Mouse (Mus musculus) midbrain, embryonic 11.5 days (tissue): ENCODE measurements around the gene Celsr1. TPM values are rescaled to one million over a fixed set of nuclear protein-coding genes. Genes with fewer than 3 reads are reported as not detected.

Experiments used
- ATAC-seq: fragments of 200-750 bp; cut with Nextera tagmentation; 2 replicates; pipeline ENCODE4 v1.8.0; 2017; ENCODE audit warnings: moderate TSS enrichment, moderate library complexity; ENCODE audit not compliant: low FRiP score
- DNase-seq: peaks from one replicate; pipeline ENCODE4 v3.0.0; 2015; ENCODE audit warnings: low spot score; ENCODE audit errors: missing footprints
- H3K27ac ChIP-seq: fragments of 300-500 bp; sonication (generic); 2 replicates; pipeline ENCODE4 v1.5.1; 2014; ENCODE audit warnings: low read depth, low read length
- H3K27me3 ChIP-seq: fragments of 300-500 bp; sonication (generic); 2 replicates; pipeline ENCODE4 v1.6.1; 2014; ENCODE audit warnings: mild to moderate bottlenecking, low read length, moderate library complexity, mixed read lengths; ENCODE audit not compliant: control insufficient read depth, insufficient read depth
- H3K36me3 ChIP-seq: fragments of 300-500 bp; sonication (generic); 2 replicates; pipeline ENCODE4 v1.6.1; 2014; ENCODE audit warnings: mild to moderate bottlenecking, low read length, moderate library complexity, mixed read lengths; ENCODE audit not compliant: control insufficient read depth, insufficient read depth
- H3K4me1 ChIP-seq: fragments of 300-500 bp; sonication (generic); 2 replicates; pipeline ENCODE4 v1.6.1; 2014; ENCODE audit warnings: low read length; ENCODE audit not compliant: control insufficient read depth, insufficient read depth
- H3K4me2 ChIP-seq: fragments of 300-500 bp; sonication (generic); 2 replicates; pipeline ENCODE4 v1.6.1; 2014; ENCODE audit warnings: mild to moderate bottlenecking, moderate library complexity
- H3K4me3 ChIP-seq: fragments of 300-500 bp; sonication (generic); 2 replicates; pipeline ENCODE4 v1.5.1; 2014; ENCODE audit warnings: low read depth, low read length
- H3K9ac ChIP-seq: fragments of 300-500 bp; sonication (generic); 2 replicates; pipeline ENCODE4 v1.6.1; 2014; ENCODE audit warnings: low read length
- H3K9me3 ChIP-seq: fragments of 300-500 bp; sonication (generic); 2 replicates; pipeline ENCODE4 v1.6.1; 2016; ENCODE audit warnings: low read length; ENCODE audit not compliant: control insufficient read depth
- WGBS: fragments of 180-500 bp; shearing (Covaris S2); extraction: QIAGEN DNeasy Blood & Tissue Kit; methylation state at CpG from one replicate; pipeline ENCODE4 v1.1.7; 2014; 5-methylcytosine and 5-hydroxymethylcytosine counted together
- polyA plus RNA-seq: library from polyadenylated mRNA; unstranded; fragments of >200 nt; fragmentation: Nextera tagmentation; extraction: Ambion mirVana; gene quantifications from 2 replicates; pipeline ENCODE4 v1.2.1, GENCODE M21; 2014

Gene Celsr1
- polyA plus RNA-seq, 1 experiment from 2014 or later: 4.9 TPM

DNA sequence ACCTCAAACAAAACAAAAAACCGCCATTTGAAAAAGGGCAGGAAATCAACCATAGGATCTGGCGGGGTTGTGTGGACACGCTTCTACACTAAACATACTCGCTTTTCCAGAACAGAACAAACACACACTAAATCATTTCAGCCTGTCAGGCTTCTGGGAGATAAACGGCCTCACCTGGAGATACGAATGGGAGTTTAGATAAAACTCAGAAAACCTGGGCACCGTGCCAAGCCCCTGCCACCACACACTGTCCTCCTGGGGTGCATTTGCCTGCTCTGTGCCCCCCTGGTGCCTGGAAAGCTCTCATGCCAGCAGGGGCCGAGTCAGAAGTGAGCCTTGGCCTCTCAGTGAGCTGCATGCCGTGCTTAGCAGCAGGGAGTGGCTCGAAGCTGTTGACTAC lies 123.6 kb downstream of the Celsr1 start:
- 79% methylated on average over 10 of the region's 10 CpGs for WGBS
- Histone ChIP-seq H3K4me2 (no peak overlapping the region), H3K9me3 (no peaks in the 10 kb centered on the region), H3K4me1 (no peaks in the 10 kb centered on the region), H3K9ac (no peak overlapping the region), H3K27ac (no peak overlapping the region), H3K27me3 (no peaks in the 10 kb centered on the region), H3K36me3 (no peaks in the 10 kb centered on the region), H3K4me3 (no peak overlapping the region)
- ATAC-seq (no peak), DNase-seq (no peak)

DNA sequence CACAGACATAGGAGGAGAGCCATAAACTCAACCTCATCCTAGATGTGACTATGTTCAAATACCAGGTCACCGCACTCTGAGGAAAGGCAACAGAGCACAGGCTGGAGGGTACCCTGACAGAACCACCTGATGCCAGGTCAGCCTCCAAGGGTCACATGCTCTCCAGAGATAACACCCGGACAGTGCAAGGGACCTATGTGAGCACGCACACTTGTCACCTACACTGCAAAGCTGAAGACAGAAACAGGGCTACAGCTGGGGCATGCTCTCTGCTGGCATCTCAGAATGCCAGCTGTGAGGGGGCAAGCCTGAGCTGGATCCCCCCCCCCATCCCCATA lies 124.1 kb downstream of the Celsr1 start:
- ATAC-seq: no peak
- no peak for DNase-seq
- Histone ChIP-seq H3K4me3 (no peak overlapping the region), H3K4me1 (no peaks in the 10 kb centered on the region), H3K9me3 (no peaks in the 10 kb centered on the region), H3K9ac (no peak overlapping the region), H3K27me3 (no peaks in the 10 kb centered on the region), H3K27ac (no peak overlapping the region), H3K4me2 (no peak overlapping the region), H3K36me3 (no peaks in the 10 kb centered on the region)
- 94% methylated on average over 3 of the region's 3 CpGs for WGBS

DNA sequence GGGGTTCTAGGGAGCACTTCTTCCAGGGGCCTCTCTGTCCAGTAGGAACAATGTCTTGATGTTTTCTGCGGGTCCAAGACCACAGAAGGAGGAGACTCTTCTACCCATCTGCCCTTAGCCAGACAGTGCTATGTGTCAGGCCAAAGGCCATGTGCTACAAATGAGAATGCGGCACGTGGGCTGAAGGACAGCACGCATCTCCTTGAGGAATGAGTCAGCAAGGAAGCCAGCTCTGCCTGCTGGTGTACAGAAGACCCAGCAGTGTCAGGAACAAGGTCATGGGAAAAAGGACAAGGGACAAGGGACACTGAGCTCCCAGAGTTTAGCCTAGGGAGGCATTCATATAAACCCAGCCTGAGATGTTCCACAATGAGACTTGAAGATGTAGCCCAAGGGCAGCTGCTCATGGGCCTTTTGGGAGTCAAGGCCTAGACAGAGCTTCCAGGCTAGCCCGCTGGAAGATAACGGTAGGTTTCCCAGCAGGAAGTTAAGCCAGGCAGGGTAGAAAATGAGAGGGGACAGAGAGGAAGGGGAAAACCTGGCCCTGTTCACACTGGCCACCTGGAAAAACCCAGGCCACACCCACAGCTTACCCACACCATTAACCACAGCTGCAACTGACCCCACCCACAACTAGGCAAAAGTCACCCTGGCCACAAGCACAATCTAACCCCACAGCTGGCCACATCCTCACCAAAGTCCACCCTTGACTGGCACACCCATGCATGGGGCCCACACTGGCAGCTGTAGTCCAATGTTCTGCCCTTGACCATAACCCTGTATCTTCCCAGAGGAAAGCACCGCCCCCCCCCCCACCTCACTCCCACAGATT lies 124.7 kb downstream of the Celsr1 start:
- ATAC-seq: no peak
- no peaks in the 10 kb centered on the region for H3K36me3 ChIP-seq
- WGBS: 93% methylated on average over 7 of the region's 7 CpGs

DNA sequence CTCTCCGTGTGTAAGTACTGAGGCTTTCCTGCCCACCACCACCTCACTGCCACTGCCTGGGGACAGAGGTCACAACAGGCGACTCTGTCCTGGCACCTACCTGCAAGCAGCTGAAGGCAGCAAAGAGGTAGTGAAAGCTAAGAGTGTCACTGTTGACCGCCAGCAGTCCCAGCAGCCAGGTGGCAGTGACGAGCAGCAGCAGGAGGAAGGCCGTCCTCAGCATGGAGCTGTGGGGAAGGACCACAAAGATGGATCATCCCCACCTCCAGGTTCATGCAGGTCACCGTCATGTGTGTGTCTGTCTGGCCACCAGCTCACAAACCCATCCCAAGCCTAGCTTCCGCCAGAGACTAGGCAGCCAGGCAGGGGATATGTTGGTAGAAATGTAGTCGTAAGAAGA lies 129.8 kb downstream of the Celsr1 start:
- Histone ChIP-seq H3K4me2 (no peak overlapping the region), H3K27ac (no peak overlapping the region), H3K4me3 (no peak overlapping the region), H3K4me1 (no peaks in the 10 kb centered on the region), H3K9ac (no peak overlapping the region), H3K9me3 (no peaks in the 10 kb centered on the region), H3K36me3 (peaks cover 2% of the 10 kb centered on the region; the same call in 1 of the 2 replicates), H3K27me3 (no peaks in the 10 kb centered on the region)
- DNase-seq (no peak), ATAC-seq (no peak)
- 73% methylated on average over 8 of the region's 8 CpGs for WGBS

More for the DNA sequence above, 124.7 kb downstream of the Celsr1 start:
- no peak overlapping the region for H3K27ac ChIP-seq
- H3K9ac ChIP-seq: no peak overlapping the region
- H3K4me3 ChIP-seq: no peak overlapping the region
- H3K9me3 ChIP-seq: no peaks in the 10 kb centered on the region
- no peaks in the 10 kb centered on the region for H3K4me1 ChIP-seq
- no peaks in the 10 kb centered on the region for H3K27me3 ChIP-seq
- H3K4me2 ChIP-seq: no peak overlapping the region
- no peak for DNase-seq

DNA sequence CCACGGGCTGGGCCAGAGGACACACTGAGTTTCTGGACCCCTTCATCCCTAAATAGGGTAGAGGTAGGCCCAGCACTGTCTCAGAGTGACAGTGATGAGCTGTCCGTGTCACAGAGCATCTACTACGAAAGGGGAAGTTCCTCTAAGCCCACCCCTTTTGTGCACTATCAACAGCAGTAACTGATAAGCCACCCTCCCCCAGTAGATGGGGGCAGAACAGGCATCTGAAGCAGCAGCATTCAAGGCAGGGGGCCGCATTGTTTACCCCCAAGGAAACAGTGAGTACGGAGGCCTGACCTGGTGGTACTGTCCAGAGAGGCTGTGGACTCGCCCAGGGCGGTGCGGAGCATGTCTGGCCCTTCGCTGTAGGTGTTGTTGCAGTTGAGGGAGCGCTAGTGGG lies 131.1 kb downstream of the Celsr1 start:
- Histone ChIP-seq H3K27ac (no peak overlapping the region), H3K4me3 (no peak overlapping the region), H3K4me2 (no peak overlapping the region), H3K36me3 (peaks cover 2% of the 10 kb centered on the region; the same call in 1 of the 2 replicates), H3K9me3 (no peaks in the 10 kb centered on the region), H3K4me1 (no peaks in the 10 kb centered on the region), H3K27me3 (no peaks in the 10 kb centered on the region), H3K9ac (no peak overlapping the region)
- WGBS: 85% methylated on average over 10 of the region's 10 CpGs
- no peak for DNase-seq
- no peak for ATAC-seq

DNA sequence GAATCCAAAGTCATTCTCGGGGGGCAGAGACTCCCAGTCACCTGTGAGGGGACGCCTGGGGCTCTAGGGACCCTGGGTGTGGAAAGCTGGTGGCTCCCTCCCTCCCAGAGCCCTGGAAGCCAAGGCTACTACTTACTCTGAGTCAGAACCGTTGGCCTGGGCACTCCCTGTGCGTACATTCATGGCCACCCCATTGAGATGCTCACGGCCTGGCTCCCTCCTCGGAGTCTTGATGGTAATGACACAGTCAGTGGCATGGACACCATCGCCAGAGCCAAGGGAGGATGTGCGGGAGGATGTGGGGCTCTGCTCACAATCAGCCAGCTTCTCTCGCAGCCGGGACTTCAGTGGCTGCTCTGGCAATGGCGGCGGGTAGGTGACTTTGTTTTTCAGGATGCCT lies 132.8 kb downstream of the Celsr1 start:
- Histone ChIP-seq H3K36me3 (peaks cover 7% of the 10 kb centered on the region; the same call in 1 of the 2 replicates), H3K27me3 (no peaks in the 10 kb centered on the region), H3K4me1 (no peaks in the 10 kb centered on the region), H3K27ac (no peak overlapping the region), H3K4me3 (no peak overlapping the region), H3K4me2 (no peak overlapping the region), H3K9ac (no peak overlapping the region), H3K9me3 (no peaks in the 10 kb centered on the region)
- DNase-seq (no peak), ATAC-seq (no peak)
- WGBS: 85% methylated on average over 12 of the region's 12 CpGs

DNA sequence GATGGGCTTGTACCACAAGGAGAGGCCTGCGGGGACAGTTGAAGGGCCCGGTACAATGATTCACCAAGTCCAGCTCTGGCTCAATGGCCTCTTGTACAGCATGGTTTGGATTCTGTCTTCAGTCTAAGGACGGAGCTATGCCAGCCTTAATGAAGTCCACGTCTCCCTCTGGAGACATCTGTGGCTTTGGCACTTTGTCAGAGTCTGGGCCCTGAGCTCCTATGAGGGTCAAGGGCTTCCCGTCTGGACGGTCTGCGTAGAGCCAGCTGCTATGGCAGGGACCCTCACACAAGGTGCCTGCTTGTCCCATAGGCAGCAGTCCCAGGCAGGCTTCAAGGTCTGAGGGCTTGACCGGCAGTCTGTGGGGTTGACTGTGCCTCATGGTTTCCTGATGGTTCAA lies 133.3 kb downstream of the Celsr1 start:
- Histone ChIP-seq H3K9me3 (no peaks in the 10 kb centered on the region), H3K4me2 (no peak overlapping the region), H3K9ac (no peak overlapping the region), H3K4me1 (no peaks in the 10 kb centered on the region), H3K27me3 (no peaks in the 10 kb centered on the region), H3K36me3 (peaks cover 7% of the 10 kb centered on the region; the same call in 1 of the 2 replicates), H3K27ac (no peak overlapping the region), H3K4me3 (no peak overlapping the region)
- ATAC-seq: no peak
- DNase-seq: no peak
- WGBS: 95% methylated on average over 8 of the region's 8 CpGs

DNA sequence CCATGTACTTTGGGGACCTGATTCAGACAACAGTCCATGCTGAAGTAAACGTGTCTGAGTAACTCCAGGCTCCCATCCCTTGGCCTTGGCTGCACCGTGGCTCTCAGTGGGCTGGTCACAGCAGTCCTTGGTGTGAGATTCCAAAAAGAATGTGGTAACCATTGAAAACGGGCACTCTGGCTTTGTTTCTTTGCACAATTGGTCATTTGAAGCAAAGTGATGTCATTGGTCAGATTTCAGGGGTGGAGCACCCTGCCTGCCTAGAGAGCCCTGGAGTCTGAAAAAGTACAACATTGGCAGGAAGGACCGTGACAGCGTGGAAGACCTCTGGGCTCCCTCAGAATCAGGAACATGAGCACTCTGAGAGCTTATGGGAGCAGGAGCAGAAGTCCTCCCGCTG lies 134.2 kb downstream of the Celsr1 start:
- ATAC-seq (no peak), DNase-seq (no peak)
- no peaks in the 10 kb centered on the region for H3K9me3 ChIP-seq
- no peak overlapping the region for H3K4me2 ChIP-seq
- no peak overlapping the region for H3K4me3 ChIP-seq
- no peaks in the 10 kb centered on the region for H3K27me3 ChIP-seq
- WGBS: 69% methylated on average over 6 of the region's 6 CpGs
- no peaks in the 10 kb centered on the region for H3K4me1 ChIP-seq
- no peak overlapping the region for H3K9ac ChIP-seq
- H3K36me3 ChIP-seq: peaks cover 9% of the 10 kb centered on the region; the same call in 1 of the 2 replicates
- no peak overlapping the region for H3K27ac ChIP-seq

DNA sequence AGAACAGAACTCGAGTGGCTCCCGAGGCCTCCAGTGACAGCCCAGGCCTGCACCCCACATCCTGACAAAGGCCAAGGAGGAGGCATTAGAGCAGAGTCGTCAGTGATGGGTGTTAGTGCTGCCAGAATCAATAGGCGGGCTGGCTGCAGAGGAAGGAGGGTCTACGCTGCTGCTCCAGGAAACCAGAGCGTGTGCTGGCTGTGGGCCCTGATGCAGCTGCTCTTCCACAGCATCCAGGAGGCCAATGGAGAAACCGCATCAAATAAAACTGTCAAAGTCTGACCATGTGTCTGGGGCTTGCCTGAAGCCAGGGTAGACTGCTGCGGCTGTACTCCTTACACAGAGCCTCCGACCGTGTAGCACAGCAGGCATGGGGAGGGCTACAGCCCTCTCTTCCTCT lies 136.5 kb downstream of the Celsr1 start:
- Histone ChIP-seq H3K4me1 (no peaks in the 10 kb centered on the region), H3K36me3 (peaks cover 19% of the 10 kb centered on the region), H3K9me3 (no peaks in the 10 kb centered on the region), H3K27me3 (no peaks in the 10 kb centered on the region), H3K4me3 (no peak overlapping the region), H3K27ac (no peak overlapping the region), H3K4me2 (no peak overlapping the region), H3K9ac (no peak overlapping the region)
- DNase-seq (no peak), ATAC-seq (no peak)
- 88% methylated on average over 10 of the region's 10 CpGs for WGBS
